Mouse (Mus musculus): ENCODE data around the gene Tspoap1.

GRCm38 (mm10) chr11:87816707-87817442 is 56.5 kb downstream of the Tspoap1 start:
- TF ChIP-seq CTCF (IDR thresholded peaks at IDR 0.05; ENCODE audit: extremely low read depth, insufficient read length, insufficient replicate concordance, low read depth, low read length), result peak; percentile 62; the same call in 1 of the 2 replicates
- no peak for TF ChIP-seq POLR2A (IDR thresholded peaks at IDR 0.05; ENCODE audit: low read depth, low read length)

Measured in small intestine, adult 2 months (tissue).